Mouse (Mus musculus) mouse trophoblast stem cell (cell line): ENCODE measurements around the gene Fastkd1.
"Not testable (repeated sequence)": the region's sequence is repeated elsewhere in the genome, so short reads cannot be mapped to it uniquely, and the experiment has no call there.

Source experiments
- in situ Hi-C, 2 experiments: fragments of 300-500 bp; cut with MseI, MboI; formaldehyde crosslinking; loops; 2 replicates in 1 of 2; 3 replicates in 1 of 2; pipeline ENCODE4 v1.15.1; 2025

The Fastkd1 gene

GRCm38 (mm10) chr2:69712981-69713625 lies at the start of gene Fastkd1:
TSS of gene Fastkd1 (minus strand) at chr2:69713516.
- in situ Hi-C loops = no loop called here

DNA sequence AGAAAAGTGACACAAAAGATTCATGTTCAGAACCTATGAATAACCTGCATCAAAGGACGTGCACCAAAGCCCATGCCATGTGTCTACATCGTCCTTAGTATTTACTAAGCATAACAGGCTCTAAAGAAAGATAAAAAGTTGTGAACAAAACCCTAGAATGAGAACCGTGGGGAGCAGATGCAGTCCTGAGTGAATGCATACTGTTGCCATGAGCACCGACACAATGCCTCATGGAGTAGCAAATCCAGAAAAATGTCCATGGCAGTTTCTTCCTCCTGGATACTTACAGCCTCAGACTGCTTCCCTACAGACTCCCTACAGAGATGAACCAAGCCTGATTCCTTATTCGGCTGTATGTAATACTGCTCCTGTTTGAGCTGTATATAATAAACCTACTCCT lies 47.7 kb upstream of the Fastkd1 start:
- in situ Hi-C loops = no loop called here

DNA sequence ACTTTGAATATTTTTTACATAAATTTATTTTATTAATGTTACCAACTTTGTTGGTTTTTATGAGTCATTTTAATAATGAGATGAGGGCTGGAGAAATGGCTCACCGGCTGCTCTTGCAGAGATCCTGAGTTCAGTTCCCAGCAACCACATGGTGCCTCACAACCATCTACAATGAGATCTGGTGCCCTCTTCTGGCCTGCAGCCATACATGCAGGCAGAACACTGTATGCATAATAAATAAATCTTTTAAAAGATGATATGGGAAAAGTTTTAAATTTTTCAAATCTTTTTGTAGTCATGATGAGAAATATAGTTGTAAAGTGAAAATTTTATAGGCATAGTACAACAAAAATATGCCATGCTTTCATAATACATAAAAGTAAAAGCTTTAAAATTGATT lies 31.8 kb upstream of the Fastkd1 start:
- in situ Hi-C loops = no loop called here

DNA sequence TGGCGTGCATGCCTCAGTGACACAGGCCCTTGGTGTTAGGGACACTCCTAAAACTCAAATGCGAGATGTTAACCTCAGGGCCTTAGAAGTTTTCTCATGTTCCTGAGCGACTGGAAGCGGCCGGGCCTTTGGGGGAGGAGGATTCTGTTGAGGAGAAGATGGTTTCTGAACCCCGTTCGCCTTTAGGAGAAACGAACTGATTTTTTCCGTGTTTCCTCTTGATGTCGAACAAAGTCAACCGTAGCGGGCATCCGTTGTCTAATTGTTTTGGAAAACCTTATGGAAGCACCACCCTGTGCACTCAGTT lies 10.2 kb upstream of the Fastkd1 start:
- in situ Hi-C loops = no loop called here

DNA sequence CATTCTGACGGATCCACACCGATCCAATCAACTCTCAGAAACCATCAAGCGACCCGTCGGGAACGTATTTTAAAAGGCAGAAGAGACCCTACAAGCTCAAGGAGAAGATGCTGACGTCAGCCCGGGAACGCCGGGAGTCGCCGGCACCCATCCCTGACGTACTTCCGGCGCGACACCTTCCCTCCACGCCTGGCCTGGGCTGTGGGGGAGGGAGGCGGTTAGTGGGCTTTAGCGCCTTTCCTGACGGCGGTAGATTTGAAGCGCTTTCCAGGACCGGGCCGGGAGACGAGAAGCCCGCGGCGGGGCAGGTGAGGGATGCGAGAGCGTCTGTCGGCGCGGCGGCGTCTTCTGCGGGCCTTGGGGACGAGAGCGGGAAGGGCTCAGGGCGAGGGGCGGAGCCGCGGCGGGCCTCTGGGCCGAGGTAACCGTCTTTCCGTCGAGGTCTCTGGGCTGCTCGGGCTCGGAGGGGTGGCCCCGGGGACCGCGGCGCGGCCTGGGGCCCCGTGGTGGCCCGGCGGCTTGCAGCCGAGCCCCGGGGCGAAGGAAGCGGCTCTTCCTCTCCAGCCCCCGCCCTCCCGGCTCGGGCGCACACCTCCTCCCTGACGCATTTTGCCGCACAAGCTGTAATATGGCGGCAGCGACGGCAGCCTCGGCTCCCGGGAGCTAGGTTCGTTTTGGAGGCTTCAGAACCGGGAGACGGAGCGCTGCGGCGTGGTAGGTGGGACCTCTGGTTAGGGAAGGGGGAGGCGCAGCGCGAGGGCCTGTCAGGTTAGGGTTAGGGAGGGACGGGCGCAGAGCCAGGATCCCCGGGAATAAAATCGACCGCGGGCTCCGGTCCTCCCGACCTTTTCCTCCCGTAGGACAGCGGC lies 9.6 kb upstream of the Fastkd1 start:
- in situ Hi-C loops = no loop called here

GRCm38 (mm10) chr2:69722273-69722649 lies 8.9 kb upstream of the Fastkd1 start, which contains the start of gene Ppig:
TSS of gene Ppig (plus strand) at chr2:69722545.
- in situ Hi-C loops = no loop called here

DNA sequence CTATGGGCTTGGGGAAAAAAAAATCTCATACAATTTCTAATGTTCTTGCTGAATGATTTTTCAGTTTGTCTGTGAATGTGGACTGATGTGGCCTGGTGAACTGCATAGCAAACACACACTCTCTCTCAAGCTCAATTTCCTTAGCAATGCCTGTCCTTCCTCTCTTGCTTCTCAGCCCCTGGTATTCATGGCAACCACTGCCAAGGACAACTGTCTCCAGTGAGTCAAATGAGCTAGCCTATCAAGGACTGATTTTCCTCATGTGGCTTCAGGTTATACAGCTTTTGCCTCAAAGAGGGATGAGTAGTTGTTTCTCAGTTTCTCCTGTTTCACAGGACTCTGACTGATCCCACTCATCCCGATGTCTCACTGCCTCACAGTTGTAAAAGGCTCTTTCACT lies 5.8 kb upstream of the Fastkd1 start:
- in situ Hi-C loops = no loop called here

DNA sequence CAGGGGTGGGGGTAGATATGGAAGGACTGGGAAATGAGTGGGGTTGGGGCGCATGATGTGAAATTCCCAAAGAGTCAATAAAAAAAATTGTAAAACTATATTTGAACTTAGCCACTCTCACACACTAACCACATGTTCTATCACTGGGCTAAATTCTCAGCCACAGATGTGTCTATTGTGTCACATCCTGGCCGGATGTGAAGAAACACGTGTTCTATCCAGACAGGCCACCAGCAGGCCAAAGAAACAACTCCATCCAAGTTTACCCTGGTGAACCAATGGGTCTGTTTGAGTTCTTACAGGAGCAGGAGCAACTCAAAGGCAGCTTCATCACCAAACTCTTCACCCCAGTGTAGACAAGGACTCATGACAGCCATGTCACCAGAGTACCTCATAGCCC lies 3.2 kb upstream of the Fastkd1 start:
- in situ Hi-C loops = no loop called here

GRCm38 (mm10) chr2:69714126-69714525 lies 810 bp upstream of the Fastkd1 start:
- in situ Hi-C loops = no loop called here

DNA sequence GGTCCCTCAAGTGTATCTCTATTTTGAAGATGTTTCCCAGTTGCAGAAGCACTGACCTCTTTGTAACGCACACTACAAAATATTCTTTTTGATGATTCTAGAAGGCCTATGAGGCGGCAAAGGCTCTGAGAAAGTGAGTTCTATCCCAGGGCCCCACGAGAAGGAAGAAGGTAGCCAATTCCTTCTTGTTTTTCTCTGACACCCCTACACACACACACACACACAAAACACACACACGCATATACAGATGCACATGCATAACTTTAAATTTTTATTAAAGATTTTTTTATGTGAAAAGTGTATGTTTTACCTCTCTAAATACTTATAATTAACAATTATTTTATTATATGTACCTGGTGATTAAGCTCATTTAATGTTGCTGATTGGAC lies 304 bp upstream of the Fastkd1 start:
- in situ Hi-C loops = no loop called here

- in situ Hi-C loops = no loop called here
These were observed 1.1 kb downstream of the Fastkd1 start for GRCm38 (mm10) chr2:69712171-69712570.

DNA sequence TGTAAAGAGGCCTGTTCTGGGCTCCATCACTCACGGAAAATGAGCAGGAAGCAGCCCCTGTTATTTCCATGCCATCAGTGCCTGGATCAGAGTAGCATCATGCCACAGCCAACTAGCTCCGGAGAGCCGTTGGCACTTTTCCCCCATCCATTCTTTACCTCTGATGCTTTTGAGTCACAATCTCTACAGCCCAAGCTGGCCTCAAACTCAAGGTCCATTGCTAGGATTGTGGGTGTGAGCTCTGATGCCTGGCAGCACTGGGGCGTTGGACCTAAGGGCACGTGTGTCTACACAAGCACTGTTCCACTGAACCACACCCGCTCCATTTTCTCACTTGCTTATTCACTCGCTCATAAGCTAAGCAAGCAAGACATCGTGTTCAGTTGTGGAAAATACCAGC lies 12.9 kb downstream of the Fastkd1 start:
- in situ Hi-C loops = no loop called here

DNA sequence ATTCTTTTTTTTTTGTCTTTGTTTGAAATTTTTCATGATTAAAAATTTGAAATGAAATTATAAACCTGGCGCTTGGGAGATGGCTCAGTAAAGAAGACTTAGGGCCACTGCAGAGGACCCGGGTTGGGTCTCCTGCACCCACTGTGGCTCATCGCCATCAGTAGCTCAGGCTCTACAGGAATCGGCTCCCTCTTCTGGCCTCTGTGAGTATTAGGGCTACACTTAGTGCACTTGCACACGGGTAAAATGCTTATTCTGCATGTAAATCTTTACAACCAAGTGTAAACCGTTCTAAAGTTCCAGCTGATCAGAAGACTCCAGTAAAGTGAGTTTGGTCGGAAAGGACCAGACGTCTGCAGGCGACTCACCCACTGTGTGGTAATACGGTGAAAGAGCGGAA lies 19.8 kb downstream of the Fastkd1 start:
- in situ Hi-C loops = no loop called here

DNA sequence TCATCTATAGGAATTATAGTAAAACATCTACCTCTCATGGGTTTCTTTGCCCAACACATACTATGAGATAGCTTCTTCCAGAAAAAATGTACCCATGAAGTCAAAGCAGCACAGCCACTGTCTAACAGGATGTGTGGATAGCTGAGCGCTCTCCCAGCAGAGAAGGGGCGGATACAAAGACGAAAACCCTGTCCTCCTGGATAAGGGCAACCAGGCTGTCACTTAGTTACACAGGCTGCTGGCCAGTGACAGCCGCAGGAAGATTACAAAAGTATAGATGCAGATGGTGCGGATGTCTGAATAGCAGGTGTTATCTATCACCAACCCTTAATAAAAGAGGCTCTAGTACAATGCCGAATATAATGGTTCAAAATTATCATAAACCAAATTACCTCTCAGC lies 22.5 kb downstream of the Fastkd1 start:
- in situ Hi-C loops = no loop called here

GRCm38 (mm10) chr2:69690214-69690613 lies 23.1 kb downstream of the Fastkd1 start:
- in situ Hi-C loops = no loop called here

GRCm38 (mm10) chr2:69684488-69684887 lies 28.8 kb downstream of the Fastkd1 start:
- in situ Hi-C loops = no loop called here

DNA sequence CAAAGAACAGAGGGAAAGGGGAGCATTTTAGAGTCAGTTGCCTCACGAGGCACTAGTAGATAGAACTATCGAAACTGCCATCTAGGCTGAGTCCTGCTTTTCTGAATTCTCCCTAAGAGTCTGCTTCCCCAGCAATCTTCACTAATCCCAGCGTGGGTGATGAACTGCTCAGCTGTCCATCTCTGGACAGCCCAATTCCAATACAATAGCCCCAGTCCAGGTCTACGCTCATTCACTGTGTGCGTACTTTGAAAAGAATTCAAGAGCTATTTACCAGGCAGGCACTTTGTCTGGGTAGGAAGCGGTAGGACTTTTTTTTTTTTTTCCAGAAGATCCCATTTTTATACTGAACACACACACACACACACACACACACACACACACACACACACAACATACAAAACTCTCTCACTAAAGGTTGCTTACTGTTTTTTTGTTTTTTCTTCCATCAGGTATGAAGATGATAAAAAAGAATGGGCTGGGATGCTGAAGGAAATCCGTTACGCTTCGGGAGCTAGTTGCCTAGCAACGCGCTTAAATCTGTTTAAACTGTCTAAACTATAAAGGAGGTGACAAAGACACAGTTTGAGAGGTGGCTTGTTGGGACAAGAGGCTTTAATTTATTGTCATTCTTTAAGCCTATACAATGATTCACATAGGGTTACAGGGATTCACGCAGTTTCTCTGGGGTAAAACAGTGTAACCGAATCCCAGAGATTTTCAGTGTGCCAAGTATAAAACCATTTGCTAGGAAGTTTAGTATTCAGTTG lies 30.1 kb downstream of the Fastkd1 start:
- in situ Hi-C loops = no loop called here

GRCm38 (mm10) chr2:69681931-69682330 lies 31.4 kb downstream of the Fastkd1 start:
- in situ Hi-C loops = no loop called here

GRCm38 (mm10) chr2:69679990-69680389 lies 33.3 kb downstream of the Fastkd1 start:
- in situ Hi-C loops = no loop called here

DNA sequence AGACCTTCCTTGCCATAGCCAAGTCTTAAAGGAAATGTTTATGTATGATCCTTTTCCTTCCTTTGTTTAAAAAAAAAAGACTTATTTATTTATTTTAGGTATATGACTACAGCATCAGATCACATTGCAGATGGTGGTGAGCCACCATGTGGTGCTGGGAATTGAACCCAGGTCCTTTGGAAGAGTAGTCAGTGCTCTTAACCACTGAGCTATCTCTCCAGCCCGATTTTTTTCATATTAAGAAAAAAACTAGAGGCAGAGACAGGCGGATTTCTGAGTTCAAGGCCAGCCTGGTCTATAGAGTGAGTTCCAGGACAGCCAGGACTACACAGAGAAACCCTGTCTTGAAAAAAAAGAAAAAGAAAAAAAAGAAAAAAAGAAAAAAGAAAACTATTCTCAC lies 36.1 kb downstream of the Fastkd1 start:
- in situ Hi-C loops = not testable (repeated sequence)

DNA sequence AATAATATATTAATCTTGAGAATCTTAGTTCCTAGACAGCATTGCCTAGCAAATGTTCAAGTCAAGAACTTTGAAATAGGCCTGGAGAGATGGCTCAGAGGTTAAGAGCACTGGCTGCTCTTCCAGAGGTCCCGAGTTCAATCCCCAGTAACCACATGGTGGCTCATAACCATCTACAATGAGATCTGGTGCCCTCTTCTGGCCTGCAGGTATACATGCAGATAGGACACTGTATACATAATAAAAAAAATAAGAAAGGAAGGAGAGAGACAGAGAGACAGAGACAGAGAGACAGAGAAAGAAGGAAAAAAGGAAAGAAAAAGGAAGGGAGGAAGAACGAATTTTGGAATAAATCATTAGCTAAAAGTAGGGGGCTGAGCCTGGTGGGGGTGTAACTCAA lies 36.6 kb downstream of the Fastkd1 start:
- in situ Hi-C loops = no loop called here

DNA sequence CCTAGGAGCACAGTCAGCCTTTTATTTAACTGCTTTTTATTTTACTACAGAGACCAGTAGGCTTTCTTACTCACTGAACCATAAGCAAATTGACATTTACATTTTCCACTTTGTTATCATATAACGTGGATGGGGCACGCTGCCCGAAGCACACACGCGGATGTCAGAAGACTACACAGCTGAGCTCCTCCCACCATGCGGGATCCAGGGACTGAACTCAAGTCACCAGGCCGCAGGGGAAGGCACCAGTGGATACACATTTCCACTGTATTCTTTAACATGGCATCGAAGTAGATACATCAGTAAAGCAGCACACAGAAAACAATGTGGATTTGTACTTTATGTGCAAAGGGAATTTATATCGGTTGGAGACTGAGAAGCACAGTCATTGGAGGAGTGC lies 38.0 kb downstream of the Fastkd1 start:
- in situ Hi-C loops = no loop called here

- in situ Hi-C loops = no loop called here
These were observed 39.6 kb downstream of the Fastkd1 start for GRCm38 (mm10) chr2:69673723-69674122.
